Mouse (Mus musculus): Measurements from ENCODE around the gene Tdo2.

DNA sequence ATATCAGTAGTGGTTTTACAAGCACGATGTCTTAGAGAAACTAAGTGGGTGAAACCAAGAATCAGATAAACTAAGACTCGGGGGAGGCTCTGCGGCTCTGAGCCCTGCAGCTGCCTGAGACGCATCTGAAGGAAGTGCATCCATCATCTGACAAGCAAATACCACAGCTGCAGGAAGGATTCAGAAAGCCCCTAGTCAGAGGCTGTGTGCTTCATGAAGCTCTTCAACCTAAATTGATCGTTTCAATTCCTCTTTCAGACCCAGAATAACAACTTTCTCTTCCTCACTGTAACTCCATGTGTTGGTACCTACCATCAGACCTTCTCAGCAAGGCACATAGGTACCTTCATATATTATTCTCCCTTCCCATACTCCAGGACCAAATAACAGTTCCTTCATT lies 50.1 kb downstream of the Tdo2 start:
- TF ChIP-seq CHD2 (IDR thresholded peaks at IDR 0.05; ENCODE audit: low read depth, low read length) (no peak), HCFC1 (IDR thresholded peaks at IDR 0.05; ENCODE audit: borderline replicate concordance, insufficient read depth, low read length) (no peak), MAFK (IDR thresholded peaks at IDR 0.05; ENCODE audit: insufficient read depth, low read depth, low read length) (no peak)
